Mouse (Mus musculus) kidney, embryonic 15.5 days (tissue): Measurements from ENCODE around the gene Ifnab. TPM values are rescaled to one million over a fixed set of nuclear protein-coding genes. Genes with fewer than 3 reads are reported as not detected.

ENCODE experiments used
- ATAC-seq: fragments of 200-750 bp; cut with Nextera tagmentation; replicated peaks from 2 replicates; pipeline ENCODE4 v1.8.0; 2017; ENCODE audit warnings: moderate TSS enrichment; ENCODE audit not compliant: low FRiP score
- H3K27ac ChIP-seq: fragments of 300-500 bp; sonication (generic); 2 replicates; pipeline ENCODE4 v1.5.1; 2015; ENCODE audit warnings: mild to moderate bottlenecking, inconsistent platforms
- H3K27me3 ChIP-seq: fragments of 300-500 bp; sonication (generic); 2 replicates; pipeline ENCODE4 v1.6.1; 2015; ENCODE audit warnings: inconsistent platforms
- H3K36me3 ChIP-seq: fragments of 300-500 bp; sonication (generic); 2 replicates; pipeline ENCODE4 v1.6.1; 2015; ENCODE audit warnings: inconsistent platforms
- H3K4me1 ChIP-seq: fragments of 300-500 bp; sonication (generic); 2 replicates; pipeline ENCODE4 v1.6.1; 2015; ENCODE audit warnings: inconsistent platforms
- H3K4me2 ChIP-seq: fragments of 300-500 bp; sonication (generic); 2 replicates; pipeline ENCODE4 v1.6.1; 2015; ENCODE audit warnings: moderate library complexity, mild to moderate bottlenecking, inconsistent platforms
- H3K4me3 ChIP-seq: fragments of 300-500 bp; sonication (generic); replicated peaks from 2 replicates; pipeline ENCODE4 v1.5.1; 2015; ENCODE audit warnings: mild to moderate bottlenecking, inconsistent platforms
- H3K9ac ChIP-seq: fragments of 300-500 bp; sonication (generic); 2 replicates; pipeline ENCODE4 v1.6.1; 2015; ENCODE audit warnings: mild to moderate bottlenecking, inconsistent platforms
- H3K9me3 ChIP-seq: fragments of 300-500 bp; sonication (generic); replicated peaks from 2 replicates; pipeline ENCODE4 v1.6.1; 2016; ENCODE audit warnings: inconsistent platforms
- WGBS: fragments of 180-500 bp; shearing (Covaris S2); methylation state at CpG from one replicate; pipeline ENCODE4 v1.1.7; 2015; ENCODE audit warnings: mixed read lengths; 5-methylcytosine and 5-hydroxymethylcytosine counted together
- polyA plus RNA-seq: library from polyadenylated mRNA; unstranded; fragments of >200 nt; fragmentation: Nextera tagmentation; extraction: Ambion mirVana; gene quantifications from 2 replicates; pipeline ENCODE4 v1.2.1, GENCODE M21; 2015

Gene Ifnab
- polyA plus RNA-seq, 1 experiment from 2014 or later, result not detected

GRCm38 (mm10) chr4:88653644-88654043, 37.5 kb downstream of the Ifnab start:
- no peak overlapping the region for H3K4me3 ChIP-seq
- H3K4me2 ChIP-seq, result no peak overlapping the region
- H3K9me3 ChIP-seq, result no peaks in the 10 kb centered on the region
- no peaks in the 10 kb centered on the region for H3K36me3 ChIP-seq
- no peak for ATAC-seq
- no peak overlapping the region for H3K27ac ChIP-seq
- no peaks in the 10 kb centered on the region for H3K27me3 ChIP-seq
- H3K9ac ChIP-seq, result no peak overlapping the region
- 76% methylated on average over 3 of the region's 3 CpGs for WGBS
- H3K4me1 ChIP-seq, result no peaks in the 10 kb centered on the region

- ATAC-seq, result no peak
- H3K27me3 ChIP-seq, result no peaks in the 10 kb centered on the region
- no peak within 1 kb of the TSS for H3K4me3 ChIP-seq
- no peaks in the 10 kb centered on the region for H3K4me1 ChIP-seq
- no peak within 1 kb of the TSS for H3K4me2 ChIP-seq
- H3K27ac ChIP-seq, result no peak within 1 kb of the TSS
- H3K36me3 ChIP-seq, result no peaks in the 10 kb centered on the region
- no peak within 1 kb of the TSS for H3K9ac ChIP-seq
- H3K9me3 ChIP-seq, result no peaks in the 10 kb centered on the region
- 60% methylated on average over 2 of the region's 2 CpGs for WGBS
These were observed 46.8 kb downstream of the Ifnab start, which contains the start of gene Ifna13 for GRCm38 (mm10) chr4:88644359-88644758. Gene Ifna13 (minus strand): TSS chr4:88644459.

DNA sequence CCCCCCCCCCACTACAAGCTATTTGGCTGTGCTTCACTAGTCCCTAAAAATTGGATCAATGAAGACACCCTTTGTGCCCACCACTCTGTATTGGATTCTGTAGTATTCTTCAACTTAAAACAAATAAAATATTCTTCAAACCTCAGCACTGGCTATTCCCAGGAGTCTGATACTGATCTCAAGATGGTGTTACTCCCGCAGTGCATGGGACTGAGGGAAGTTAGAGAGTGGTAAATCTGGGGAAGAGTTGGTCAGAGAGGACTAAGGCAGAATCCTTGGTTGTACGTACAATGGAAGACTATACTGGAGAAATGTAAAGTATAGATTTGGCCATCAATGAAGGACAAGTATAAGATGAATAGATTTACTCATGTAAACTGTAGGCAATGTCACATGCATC, 48.6 kb downstream of the Ifnab start:
- Histone ChIP-seq H3K4me3 (no peak overlapping the region), H3K9me3 (no peaks in the 10 kb centered on the region), H3K9ac (no peak overlapping the region), H3K36me3 (no peaks in the 10 kb centered on the region), H3K27me3 (no peaks in the 10 kb centered on the region), H3K4me2 (no peak overlapping the region), H3K27ac (no peak overlapping the region), H3K4me1 (no peaks in the 10 kb centered on the region)
- WGBS, result 21% methylated on average over 2 of the region's 2 CpGs
- ATAC-seq, result peak; percentile 19; the same call in 1 of the 2 replicates

DNA sequence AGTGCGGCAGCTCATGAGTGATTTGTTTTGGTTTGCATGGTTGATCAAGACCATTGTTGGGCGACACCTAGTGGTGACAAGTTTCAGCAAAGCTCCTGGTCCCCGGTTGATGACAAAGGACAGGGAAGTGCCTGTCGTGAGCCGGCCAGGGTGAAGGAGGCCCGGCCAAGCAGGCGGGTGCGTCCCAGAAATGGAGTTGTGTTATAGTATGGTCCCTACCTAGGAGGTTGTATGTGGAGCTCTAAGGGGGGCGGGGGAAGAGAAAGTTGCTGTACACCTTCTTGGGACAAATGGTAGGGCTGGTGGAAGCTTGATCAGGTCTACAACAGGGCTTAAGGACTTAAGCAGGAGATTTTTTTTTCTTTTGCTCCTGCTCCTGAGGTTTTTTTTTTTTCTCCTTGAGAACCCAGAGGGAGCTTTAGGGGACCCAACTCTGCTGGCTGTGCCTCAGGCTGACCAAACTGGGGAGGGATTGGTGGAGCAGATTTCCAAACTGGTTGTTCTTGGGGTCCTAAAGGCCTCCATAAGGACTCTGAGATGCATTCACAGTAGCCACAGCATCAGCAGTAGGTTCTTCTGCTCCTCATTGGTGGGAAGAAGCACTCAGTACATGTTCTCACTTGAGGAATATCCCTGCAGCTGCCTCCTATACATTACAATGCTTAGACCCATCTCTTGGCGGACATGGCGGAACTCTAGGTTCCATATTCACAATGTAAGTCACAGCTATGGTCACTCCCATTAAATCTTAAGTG, 49.9 kb downstream of the Ifnab start:
- Histone ChIP-seq H3K4me1 (no peaks in the 10 kb centered on the region), H3K27me3 (no peaks in the 10 kb centered on the region), H3K27ac (peak overlapping the region; percentile 24), H3K9me3 (no peaks in the 10 kb centered on the region), H3K9ac (0 out of 2 replicates have a peak overlapping the region, but pooled peaks have one; percentile 35), H3K4me2 (peak overlapping the region; percentile 58), H3K4me3 (peak overlapping the region; percentile 47), H3K36me3 (no peaks in the 10 kb centered on the region)
- peak; percentile 95 for ATAC-seq
- 9% methylated on average over 11 of the region's 11 CpGs for WGBS

DNA sequence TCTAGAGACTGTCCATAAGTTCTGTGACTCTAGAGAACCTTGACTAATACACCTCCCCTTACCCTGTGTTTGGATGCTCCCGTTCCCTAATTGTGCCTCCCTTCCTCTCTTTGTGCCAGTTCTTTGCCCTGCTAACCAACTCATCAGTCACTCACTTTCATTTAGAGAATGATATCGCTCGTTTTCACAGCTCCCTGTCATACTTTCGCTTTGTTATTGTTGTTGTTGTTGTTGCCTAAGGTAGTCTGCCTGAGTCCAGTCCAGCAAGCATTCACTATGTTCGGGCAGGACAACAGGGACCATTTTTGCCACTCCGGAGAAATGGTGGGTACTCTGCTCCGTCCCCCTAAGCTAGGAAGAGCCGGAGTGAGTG, 50.5 kb downstream of the Ifnab start:
- Histone ChIP-seq H3K9me3 (no peaks in the 10 kb centered on the region), H3K4me2 (peak overlapping the region; percentile 58), H3K9ac (peak overlapping the region; percentile 35; the same call in 1 of the 2 replicates), H3K27me3 (no peaks in the 10 kb centered on the region), H3K4me3 (peak overlapping the region; percentile 47), H3K36me3 (no peaks in the 10 kb centered on the region), H3K4me1 (no peaks in the 10 kb centered on the region), H3K27ac (no peak overlapping the region)
- ATAC-seq, result no peak
- 51% methylated on average over 8 of the region's 8 CpGs for WGBS

Other genes starting within 250 kb of the Ifnab start
- not detected in 2 replicates for gene Ifnb1, start 168.6 kb downstream of the Ifnab start, polyA plus RNA-seq
- gene Ifna15, start 133.1 kb downstream of the Ifnab start, polyA plus RNA-seq, result not detected in 2 replicates
- not detected in 2 replicates for gene Ifna14, start 119.6 kb downstream of the Ifnab start, polyA plus RNA-seq
- gene Ifna9, start 99.0 kb downstream of the Ifnab start, polyA plus RNA-seq, result not detected in 2 replicates
- not detected in 2 replicates for gene Ifna12, start 88.0 kb downstream of the Ifnab start, polyA plus RNA-seq
- not detected in 2 replicates for gene C87499, start 56.9 kb downstream of the Ifnab start, polyA plus RNA-seq
- not detected in 2 replicates for gene Ifna13, start 46.9 kb downstream of the Ifnab start, polyA plus RNA-seq
- not detected in 2 replicates for gene Ifna16, start 14.4 kb downstream of the Ifnab start, polyA plus RNA-seq
- not detected in 2 replicates for gene Ifna2, start 7.4 kb downstream of the Ifnab start, polyA plus RNA-seq
- gene Gm26566, start 30.4 kb upstream of the Ifnab start, polyA plus RNA-seq, result 1.1 and 1.2 TPM in 2 replicates
- 95.2 and 103 TPM in 2 replicates for gene Klhl9, start 31.1 kb upstream of the Ifnab start, polyA plus RNA-seq
- not detected in 2 replicates for gene Gm13271, start 63.5 kb upstream of the Ifnab start, polyA plus RNA-seq
- gene Gm13283, start 68.8 kb upstream of the Ifnab start, polyA plus RNA-seq, result 0.30 and 0.49 TPM in 2 replicates
- 0.23 TPM in 1 of 2 replicates, not detected in the other for gene Gm13290, start 82.5 kb upstream of the Ifnab start, polyA plus RNA-seq
- not detected in 2 replicates for gene Gm13289, start 85.6 kb upstream of the Ifnab start, polyA plus RNA-seq
- gene Gm13272, start 88.5 kb upstream of the Ifnab start, polyA plus RNA-seq, result 0.40 TPM in 1 of 2 replicates, not detected in the other
- 0.35 TPM in 1 of 2 replicates, not detected in the other for gene Ifnz, start 90.8 kb upstream of the Ifnab start, polyA plus RNA-seq
- gene Gm13276, start 94.3 kb upstream of the Ifnab start, polyA plus RNA-seq, result not detected in 2 replicates
- gene Gm13277, start 97.3 kb upstream of the Ifnab start, polyA plus RNA-seq, result not detected in 2 replicates
- gene Gm13278, start 100.2 kb upstream of the Ifnab start, polyA plus RNA-seq, result not detected in 2 replicates
- not detected in 2 replicates for gene Gm13275, start 103.1 kb upstream of the Ifnab start, polyA plus RNA-seq
- gene Gm13279, start 106.0 kb upstream of the Ifnab start, polyA plus RNA-seq, result not detected in 2 replicates
- 1.0 and 1.2 TPM in 2 replicates for gene Gm13285, start 108.3 kb upstream of the Ifnab start, polyA plus RNA-seq
- gene Gm13287, start 111.9 kb upstream of the Ifnab start, polyA plus RNA-seq, result not detected in 2 replicates
- 0.08 TPM in 1 of 2 replicates, not detected in the other for gene Gm13288, start 114.2 kb upstream of the Ifnab start, polyA plus RNA-seq
- not detected in 2 replicates for gene Ifna7, start 124.9 kb upstream of the Ifnab start, polyA plus RNA-seq
- gene Ifna11, start 128.6 kb upstream of the Ifnab start, polyA plus RNA-seq, result not detected in 2 replicates
- gene Ifna6, start 136.1 kb upstream of the Ifnab start, polyA plus RNA-seq, result not detected in 2 replicates
- gene Ifna5, start 144.2 kb upstream of the Ifnab start, polyA plus RNA-seq, result not detected in 2 replicates
- gene Ifna4, start 150.5 kb upstream of the Ifnab start, polyA plus RNA-seq, result not detected in 2 replicates
- not detected in 2 replicates for gene Ifna1, start 158.7 kb upstream of the Ifnab start, polyA plus RNA-seq
- not detected in 2 replicates for gene Ifne, start 188.8 kb upstream of the Ifnab start, polyA plus RNA-seq